ENCODE assay signal across 20 mouse cellular contexts in the genomic region with DNA sequence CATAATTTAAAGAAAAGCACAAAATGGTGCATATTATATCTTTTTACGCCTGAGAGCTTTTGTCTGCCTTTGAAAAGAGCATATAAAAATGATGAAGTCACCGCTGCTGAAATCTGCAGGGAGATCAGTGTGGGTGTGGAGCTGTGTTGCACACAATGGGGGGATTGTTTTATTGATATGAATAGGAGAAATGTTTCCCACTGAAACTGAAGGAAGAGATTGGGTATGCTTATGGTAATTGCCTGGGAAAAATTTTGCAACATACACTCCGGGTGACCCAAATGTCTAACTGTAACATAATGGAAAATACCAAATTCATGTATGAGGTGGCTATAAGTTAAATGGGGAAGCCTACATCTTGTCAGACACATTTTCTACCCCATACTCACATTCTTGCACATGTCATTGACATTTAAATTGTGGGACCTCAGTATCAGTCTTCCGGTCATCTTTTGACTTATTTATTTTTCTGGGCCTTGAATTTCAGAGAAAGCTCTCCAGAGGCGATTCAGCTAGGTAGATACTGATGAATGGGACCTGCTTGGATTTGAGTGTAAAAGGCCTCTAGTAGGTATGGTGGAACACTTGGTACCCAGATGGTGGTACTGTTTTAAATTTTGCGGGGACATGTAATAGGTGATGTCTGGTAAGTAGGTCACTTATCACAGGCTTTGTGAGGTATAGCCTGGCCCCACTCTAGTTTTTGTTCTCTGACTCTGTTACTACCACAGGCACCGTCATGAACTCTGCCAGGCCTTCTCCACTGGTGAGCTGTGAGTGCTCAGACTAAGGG.
A peak's percentile ranks its signal among the peaks of the same experiment; 100 is the strongest.
DNase-seq lines count a peak whose midpoint lies in the region; ATAC-seq and TF ChIP-seq lines count a peak whose summit lies in the region.
"Had no signal": no experiment of that assay in that cellular context is flagged by ENCODE, and none has a peak within 500 bp of the region (broad histone marks: within the 10 kb centered on the region; RNA-seq: fewer than 3 reads in every experiment).

No protein-coding gene starts in this region.

- H3K27ac ChIP-seq in embryonic facial prominence, embryonic 12.5 days = no peak overlapping the region
- no peak overlapping the region for H3K27ac ChIP-seq in embryonic facial prominence, embryonic 10.5 days (replicated peaks)
- H3K27ac ChIP-seq in midbrain, embryonic 12.5 days (replicated peaks) = no peak overlapping the region; the same call in 1 of the 2 replicates
- H3K27ac ChIP-seq in midbrain, embryonic 16.5 days (ENCODE audit: low read length) = no peak overlapping the region
- no peak overlapping the region for H3K27ac ChIP-seq in hindbrain, embryonic 16.5 days (ENCODE audit: low read depth, low read length)
- H3K27ac ChIP-seq in lung, postnatal 0 days (ENCODE audit: low read length) = no peak overlapping the region
- H3K27ac ChIP-seq: heart, embryonic 10.5 days; left cerebral cortex, adult 2 months; limb, embryonic 13.5 days had no signal

- no peak overlapping the region for H3K4me2 ChIP-seq in embryonic facial prominence, embryonic 12.5 days (replicated peaks)
- no peak overlapping the region for H3K4me2 ChIP-seq in midbrain, embryonic 12.5 days (replicated peaks)
- H3K4me2 ChIP-seq in midbrain, embryonic 16.5 days (ENCODE audit: low read length) = no peak overlapping the region
- H3K4me2 ChIP-seq in hindbrain, embryonic 16.5 days (ENCODE audit: low read length) = no peak overlapping the region
- no peak overlapping the region for H3K4me2 ChIP-seq in lung, postnatal 0 days (replicated peaks; ENCODE audit: low read depth, low read length)
- H3K4me2 ChIP-seq: limb, embryonic 13.5 days had no signal

- no peak for TF ChIP-seq CTCF in brain, embryonic 14.5 days (IDR thresholded peaks at IDR 0.05; ENCODE audit: borderline replicate concordance, extremely low read depth, insufficient read depth, insufficient read length)
- no peak for TF ChIP-seq CTCF in lung, postnatal 0 days (IDR thresholded peaks at IDR 0.05)

- no peak for TF ChIP-seq EP300 in lung, postnatal 0 days (IDR thresholded peaks at IDR 0.05)

- no peaks in the 10 kb centered on the region for H3K27me3 ChIP-seq in embryonic facial prominence, embryonic 12.5 days
- no peaks in the 10 kb centered on the region for H3K27me3 ChIP-seq in embryonic facial prominence, embryonic 10.5 days (replicated peaks; ENCODE audit: low read depth, poor library complexity, severe bottlenecking)
- H3K27me3 ChIP-seq in midbrain, embryonic 12.5 days = no peaks in the 10 kb centered on the region
- H3K27me3 ChIP-seq in midbrain, embryonic 16.5 days (ENCODE audit: control insufficient read depth, insufficient read depth, low read depth, low read length) = no peaks in the 10 kb centered on the region
- H3K27me3 ChIP-seq in hindbrain, embryonic 16.5 days (replicated peaks; ENCODE audit: control insufficient read depth, insufficient read depth, low read length) = no peaks in the 10 kb centered on the region
- no peaks in the 10 kb centered on the region for H3K27me3 ChIP-seq in lung, postnatal 0 days (replicated peaks; ENCODE audit: insufficient read depth, low read length)
- H3K27me3 ChIP-seq: limb, embryonic 13.5 days had no signal

- ATAC-seq in embryonic facial prominence, embryonic 12.5 days (ENCODE audit: insufficient number of reproducible peaks, insufficient read depth, low FRiP score, low TSS enrichment) = 0 out of 2 replicates have a peak, but pooled peaks have one; percentile 28
- ATAC-seq in midbrain, embryonic 12.5 days (ENCODE audit: low FRiP score, low read depth) = peak; percentile 89
- no peak for ATAC-seq in midbrain, embryonic 16.5 days
- ATAC-seq in hindbrain, embryonic 16.5 days = peak; percentile 52; the same call in 1 of the 2 replicates
- ATAC-seq in lung, postnatal 0 days = no peak
- ATAC-seq: CD4-positive, CD25-positive, alpha-beta regulatory T cell, adult 4 months; intestine, postnatal 0 days had no signal

- no peaks in the 10 kb centered on the region for H3K9me3 ChIP-seq in embryonic facial prominence, embryonic 12.5 days
- H3K9me3 ChIP-seq in embryonic facial prominence, embryonic 10.5 days = no peaks in the 10 kb centered on the region
- no peaks in the 10 kb centered on the region for H3K9me3 ChIP-seq in midbrain, embryonic 12.5 days
- no peaks in the 10 kb centered on the region for H3K9me3 ChIP-seq in midbrain, embryonic 16.5 days (replicated peaks; ENCODE audit: control insufficient read depth, low read length, poor library complexity, severe bottlenecking)
- H3K9me3 ChIP-seq in hindbrain, embryonic 16.5 days (ENCODE audit: control insufficient read depth, low read length) = no peaks in the 10 kb centered on the region
- no peaks in the 10 kb centered on the region for H3K9me3 ChIP-seq in lung, postnatal 0 days (ENCODE audit: low read length)
- H3K9me3 ChIP-seq: G1E; heart, embryonic 10.5 days; limb, embryonic 13.5 days had no signal

- WGBS in embryonic facial prominence, embryonic 12.5 days = 80% methylated on average over 7 of the region's 7 CpGs
- 86% methylated on average over 7 of the region's 7 CpGs for WGBS in embryonic facial prominence, embryonic 10.5 days
- 72% methylated on average over 7 of the region's 7 CpGs for WGBS in midbrain, embryonic 12.5 days
- 66% methylated on average over 7 of the region's 7 CpGs for WGBS in midbrain, embryonic 16.5 days
- WGBS in hindbrain, embryonic 16.5 days = 59% methylated on average over 7 of the region's 7 CpGs
- WGBS in lung, postnatal 0 days = 83% methylated on average over 7 of the region's 7 CpGs

- TF ChIP-seq POLR2A in brain, embryonic 14.5 days (IDR thresholded peaks at IDR 0.05; ENCODE audit: borderline replicate concordance, extremely low read depth, insufficient read depth, insufficient read length, poor library complexity, severe bottlenecking) = no peak

- no peaks in the 10 kb centered on the region for H3K36me3 ChIP-seq in embryonic facial prominence, embryonic 12.5 days
- no peaks in the 10 kb centered on the region for H3K36me3 ChIP-seq in embryonic facial prominence, embryonic 10.5 days (replicated peaks)
- H3K36me3 ChIP-seq in midbrain, embryonic 12.5 days = no peaks in the 10 kb centered on the region
- H3K36me3 ChIP-seq in midbrain, embryonic 16.5 days (ENCODE audit: control insufficient read depth, insufficient read depth, low read length) = no peaks in the 10 kb centered on the region
- no peaks in the 10 kb centered on the region for H3K36me3 ChIP-seq in hindbrain, embryonic 16.5 days (ENCODE audit: control insufficient read depth, insufficient read depth, low read length)
- H3K36me3 ChIP-seq in lung, postnatal 0 days (ENCODE audit: insufficient read depth, low read length) = no peaks in the 10 kb centered on the region
- H3K36me3 ChIP-seq: G1E; heart, embryonic 10.5 days; limb, embryonic 13.5 days had no signal

- no peaks in the 10 kb centered on the region for H3K4me1 ChIP-seq in embryonic facial prominence, embryonic 12.5 days
- H3K4me1 ChIP-seq in embryonic facial prominence, embryonic 10.5 days = no peaks in the 10 kb centered on the region
- H3K4me1 ChIP-seq in midbrain, embryonic 12.5 days = no peaks in the 10 kb centered on the region
- H3K4me1 ChIP-seq in midbrain, embryonic 16.5 days (ENCODE audit: control insufficient read depth, insufficient read depth, low read length) = no peaks in the 10 kb centered on the region
- no peaks in the 10 kb centered on the region for H3K4me1 ChIP-seq in hindbrain, embryonic 16.5 days (ENCODE audit: control insufficient read depth, insufficient read depth, low read depth, low read length)
- no peaks in the 10 kb centered on the region for H3K4me1 ChIP-seq in lung, postnatal 0 days (ENCODE audit: insufficient read depth, low read depth, low read length)
- H3K4me1 ChIP-seq: heart, embryonic 10.5 days had no signal

- H3K4me3 ChIP-seq in embryonic facial prominence, embryonic 12.5 days = no peak overlapping the region
- no peak overlapping the region for H3K4me3 ChIP-seq in embryonic facial prominence, embryonic 10.5 days
- no peak overlapping the region for H3K4me3 ChIP-seq in midbrain, embryonic 12.5 days
- no peak overlapping the region for H3K4me3 ChIP-seq in midbrain, embryonic 16.5 days (ENCODE audit: low read depth, low read length)
- H3K4me3 ChIP-seq in hindbrain, embryonic 16.5 days (ENCODE audit: low read length) = no peak overlapping the region
- no peak overlapping the region for H3K4me3 ChIP-seq in lung, postnatal 0 days (ENCODE audit: low read depth, low read length)
- H3K4me3 ChIP-seq: heart, embryonic 10.5 days; left cerebral cortex, adult 2 months; limb, embryonic 13.5 days had no signal

- DNase-seq in embryonic facial prominence, embryonic 10.5 days (ENCODE audit: low spot score) = no peak
- DNase-seq in brain, embryonic 14.5 days (ENCODE audit: low read depth) = peak; percentile 41
- DNase-seq in ovary, adult 18-20 months (ENCODE audit: low spot score) = no peak
- no peak for DNase-seq in lung, postnatal 0 days (ENCODE audit: low spot score)
- DNase-seq: cerebellum, adult 11-12 months; cerebellum, postnatal 25 days; gastrocnemius, postnatal 36 days; heart, postnatal 10 days; lung, postnatal 14 days; thymus, adult 2 months had no signal

- no peak overlapping the region for H3K9ac ChIP-seq in embryonic facial prominence, embryonic 12.5 days
- no peak overlapping the region for H3K9ac ChIP-seq in midbrain, embryonic 12.5 days (replicated peaks)
- H3K9ac ChIP-seq in midbrain, embryonic 16.5 days (ENCODE audit: low read depth, low read length) = no peak overlapping the region
- H3K9ac ChIP-seq in hindbrain, embryonic 16.5 days (ENCODE audit: low read depth, low read length) = no peak overlapping the region
- no peak overlapping the region for H3K9ac ChIP-seq in lung, postnatal 0 days (replicated peaks; ENCODE audit: low read depth)
- H3K9ac ChIP-seq: limb, embryonic 13.5 days had no signal

Comparison
In these comparisons a context has a peak if more than half of its experiments do, and no peak if none do; other contexts are left out.
1. ATAC-seq: peak in embryonic facial prominence, embryonic 12.5 days (single experiment), midbrain, embryonic 12.5 days (single experiment) and hindbrain, embryonic 16.5 days (single experiment); none in midbrain, embryonic 16.5 days (single experiment) and lung, postnatal 0 days (single experiment).